Mouse (Mus musculus) regulatory T cell (primary cell): Measurements from ENCODE around the gene Hectd4.
"Not testable (repeated sequence)": the region's sequence is repeated elsewhere in the genome, so short reads cannot be mapped to it uniquely, and the experiment has no call there.

Experiments used
- in situ Hi-C: fragments of 300-600 bp; cut with MboI, MseI; formaldehyde crosslinking; loops from one replicate; pipeline ENCODE4 v1.15.1; 2025; ENCODE audit warnings: high pct_unique_total_duplicates

Hectd4 gene

DNA sequence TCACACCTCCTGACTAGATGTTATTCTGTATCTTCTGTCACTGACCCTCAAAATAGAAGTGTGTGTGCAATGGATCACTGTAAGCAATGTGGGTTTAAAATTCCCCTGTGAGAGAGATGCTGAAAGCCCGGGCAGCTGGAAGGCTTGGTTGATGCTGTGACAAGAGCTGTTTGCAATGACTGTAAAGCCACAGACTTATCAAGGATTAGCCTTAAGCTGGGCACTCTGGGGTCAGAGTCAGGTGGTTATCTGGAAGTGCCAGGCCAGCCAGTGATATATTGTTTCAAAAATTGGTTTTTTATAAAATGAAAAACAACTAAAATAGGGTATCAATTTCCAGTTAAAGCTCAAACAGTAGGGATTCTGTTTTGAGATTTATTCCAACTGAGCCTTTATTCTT is 56.8 kb downstream of the Hectd4 start:
- in situ Hi-C loops = no loop called here

DNA sequence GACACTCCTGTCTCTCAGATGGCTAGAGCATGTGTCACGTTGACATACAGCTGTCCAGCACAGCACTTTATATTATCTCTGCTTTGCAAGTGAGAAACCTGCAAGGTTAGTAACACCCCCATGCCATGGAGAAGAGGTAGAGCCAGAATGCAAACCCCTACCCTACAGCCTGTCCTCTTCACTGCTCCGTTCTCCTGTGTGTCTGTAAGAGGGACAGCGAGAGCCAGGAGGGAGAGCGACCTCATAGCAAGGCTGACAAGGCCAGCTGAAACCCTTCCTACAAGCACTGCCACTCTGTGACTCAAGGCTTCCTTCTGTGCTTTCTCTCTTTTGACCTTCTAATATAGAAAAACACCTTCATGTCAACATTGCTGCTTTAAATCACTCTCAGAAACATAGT is 60.4 kb downstream of the Hectd4 start:
- in situ Hi-C loops = no loop called here

DNA sequence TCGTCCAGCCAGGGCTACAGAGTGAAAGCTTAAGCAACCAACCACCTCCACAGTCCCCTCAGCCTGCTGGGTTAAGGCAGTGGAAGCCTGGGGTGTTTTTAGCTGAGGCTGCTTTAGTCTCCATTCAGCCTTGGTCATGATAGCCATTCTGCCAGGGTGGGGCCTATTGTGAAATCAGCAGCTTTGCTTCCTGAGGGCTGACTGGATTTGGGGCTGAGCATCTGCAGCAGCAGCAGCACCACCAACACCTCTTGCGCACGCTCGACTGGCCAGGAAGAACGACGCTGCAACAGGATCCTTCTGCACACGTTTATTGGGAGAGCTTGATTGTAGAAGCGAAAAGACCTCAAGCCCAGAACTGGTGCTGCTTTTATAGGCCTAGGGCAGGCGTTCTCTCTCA is 63.0 kb downstream of the Hectd4 start:
- in situ Hi-C loops = no loop called here

DNA sequence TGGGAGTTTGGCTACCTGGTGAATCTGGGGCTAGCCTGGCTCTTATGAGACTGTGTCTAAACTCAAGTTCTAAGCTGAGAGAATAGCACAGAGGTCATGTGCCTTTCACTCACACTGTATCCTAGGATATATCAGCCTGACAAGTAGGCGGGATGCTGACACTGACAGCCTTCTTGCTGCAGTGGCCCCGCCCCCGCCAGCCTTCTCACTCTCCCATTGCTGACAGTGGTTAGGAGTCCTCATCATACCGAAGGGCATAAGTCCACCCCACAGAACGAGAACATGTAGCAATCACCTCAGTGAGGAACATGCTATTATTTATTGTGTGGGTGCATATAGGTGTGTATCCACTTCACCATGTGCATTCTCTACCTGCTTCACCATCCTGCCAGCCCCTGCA is 64.8 kb downstream of the Hectd4 start:
- in situ Hi-C loops = no loop called here

DNA sequence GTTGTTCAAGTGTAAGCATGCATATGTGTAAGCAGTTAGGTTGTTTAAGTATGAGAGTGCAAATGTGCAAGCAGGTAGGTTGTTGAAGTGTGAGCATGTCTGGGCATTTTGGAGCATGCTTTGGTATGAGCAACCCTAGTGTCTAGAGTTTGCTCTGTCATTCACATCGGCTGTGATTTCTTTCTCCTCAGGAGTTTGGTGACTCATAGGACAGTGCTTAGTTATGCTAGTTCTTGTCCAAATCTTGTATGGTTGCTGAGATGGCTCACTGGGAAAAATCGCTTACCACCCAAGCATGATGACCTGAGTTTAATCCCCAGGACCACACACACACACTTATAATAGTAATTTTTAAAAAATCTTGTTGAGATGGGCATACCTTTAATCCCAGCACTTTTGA is 67.2 kb downstream of the Hectd4 start:
- in situ Hi-C loops = no loop called here

DNA sequence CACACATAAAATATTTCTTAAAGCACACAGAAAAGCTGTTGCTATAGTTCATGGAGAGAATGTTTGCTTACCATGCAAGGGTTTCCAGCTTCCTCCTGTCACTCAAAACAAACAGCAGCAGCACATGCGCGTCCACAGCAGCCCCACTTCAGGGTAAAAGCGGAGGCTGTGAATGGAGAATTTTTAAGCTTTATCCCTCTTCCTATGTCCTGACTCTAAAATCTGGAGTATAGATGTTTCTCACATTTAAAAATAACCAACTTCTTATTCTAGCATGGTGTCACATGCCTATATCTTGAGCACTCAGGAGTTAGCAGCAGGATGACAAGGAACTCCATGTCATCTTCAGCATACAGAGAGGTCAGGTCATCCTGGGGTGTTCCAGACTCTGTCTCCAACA is 70.3 kb downstream of the Hectd4 start:
- in situ Hi-C loops = loop anchor here (10.0 kb wide), 1 partner anchor 335 kb away; no protein-coding TSS in a partner anchor

DNA sequence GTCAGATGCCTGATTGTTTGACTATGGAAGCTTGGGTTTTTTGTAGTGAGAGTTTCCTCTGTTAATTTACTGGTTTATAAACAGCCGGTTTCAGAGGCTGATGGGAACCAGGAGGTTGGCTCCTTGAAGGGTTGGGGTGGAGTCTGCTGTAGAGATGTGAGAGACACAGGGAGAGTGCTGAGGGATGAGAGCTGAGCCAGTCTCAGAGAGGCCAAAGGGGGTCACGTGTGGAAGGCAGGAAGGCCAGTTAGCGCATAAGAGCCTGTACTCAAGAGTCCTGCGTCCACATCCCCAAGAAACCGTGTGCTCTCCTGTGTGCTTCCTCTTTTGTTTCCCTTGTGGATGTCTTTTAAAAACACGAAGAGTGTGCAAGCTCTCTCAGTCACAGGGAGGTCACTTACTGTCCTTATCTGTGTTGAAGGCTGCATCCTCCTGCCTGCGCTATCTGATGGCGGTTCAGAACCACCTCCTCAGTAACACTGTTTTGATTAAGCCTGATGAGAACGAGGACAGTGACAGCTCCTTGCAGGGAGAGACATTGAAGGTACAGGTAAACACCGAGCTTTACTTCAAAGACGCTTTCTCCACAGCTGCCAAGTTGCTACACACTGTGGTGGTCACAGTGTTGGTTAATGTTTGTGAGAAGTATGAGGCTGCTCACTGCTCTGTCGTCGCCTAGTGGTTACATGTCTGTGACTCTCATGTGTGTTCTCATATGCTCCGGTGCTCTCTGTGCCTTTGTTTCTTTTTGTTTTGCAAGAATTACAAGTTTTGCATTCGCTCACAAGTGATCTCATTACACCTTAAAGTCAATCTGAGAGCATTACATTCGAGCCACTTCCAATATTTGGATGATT is 72.5 kb downstream of the Hectd4 start:
- in situ Hi-C loops = loop anchor here (10.0 kb wide), 1 partner anchor 338 kb away; no protein-coding TSS in a partner anchor

DNA sequence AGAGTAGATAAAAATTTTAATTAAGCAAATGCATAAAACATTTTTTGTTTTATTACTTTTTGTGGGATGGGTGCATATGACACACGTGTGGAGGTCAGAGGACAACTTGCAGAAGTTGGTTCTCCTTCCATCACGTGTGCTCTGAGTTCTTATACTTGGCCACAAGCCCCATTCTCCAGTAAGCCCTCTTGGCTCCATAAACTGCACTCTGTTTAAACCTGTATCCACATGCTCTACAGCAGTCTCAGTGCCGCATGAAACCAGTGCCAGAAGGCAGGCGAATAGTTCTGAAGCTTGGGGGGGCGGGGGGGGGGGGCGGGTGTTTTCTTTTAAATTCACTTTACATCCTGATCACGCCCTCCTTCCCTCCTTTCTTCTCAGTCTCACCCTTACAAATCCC is 85.0 kb downstream of the Hectd4 start:
- in situ Hi-C loops = no loop called here

DNA sequence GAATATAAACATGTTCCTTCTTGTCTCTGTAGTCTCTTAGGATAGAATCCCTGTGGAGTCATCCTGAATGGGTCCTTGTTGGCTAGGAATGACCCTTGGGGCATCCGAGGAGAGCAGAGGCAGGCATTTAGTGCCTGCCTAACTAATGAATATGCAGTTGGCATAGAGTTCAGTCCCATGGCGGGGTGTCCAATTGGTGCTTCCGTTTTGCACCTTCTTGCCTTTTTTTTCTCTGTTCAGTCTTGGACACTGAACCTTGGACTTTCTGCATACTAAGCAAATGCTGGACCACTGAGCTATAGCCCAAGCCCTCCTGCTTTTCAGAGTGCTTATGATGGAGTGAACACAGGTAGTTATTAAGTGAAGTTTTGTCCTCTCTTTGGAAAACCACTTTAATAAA is 87.6 kb downstream of the Hectd4 start:
- in situ Hi-C loops = no loop called here

DNA sequence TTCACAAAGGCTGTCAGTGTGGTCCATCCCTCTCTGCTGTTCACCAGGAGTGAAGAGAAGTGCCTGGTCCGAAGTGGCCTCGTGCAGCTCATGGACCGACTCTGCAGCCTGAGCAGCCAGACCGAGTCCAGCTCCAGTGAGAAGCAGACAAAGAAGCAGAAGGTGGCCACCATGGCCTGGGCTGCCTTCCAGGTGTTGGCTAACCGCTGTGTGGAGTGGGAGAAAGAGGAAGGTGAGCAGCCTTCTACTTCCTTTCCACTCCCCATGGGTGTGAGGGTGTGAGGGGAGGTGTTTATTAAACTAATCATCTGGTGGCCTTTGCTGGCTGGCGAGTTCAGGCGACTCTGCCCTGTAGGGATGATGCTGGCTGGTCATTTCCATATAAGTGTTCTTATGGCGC is 91.6 kb downstream of the Hectd4 start:
- in situ Hi-C loops = no loop called here

DNA sequence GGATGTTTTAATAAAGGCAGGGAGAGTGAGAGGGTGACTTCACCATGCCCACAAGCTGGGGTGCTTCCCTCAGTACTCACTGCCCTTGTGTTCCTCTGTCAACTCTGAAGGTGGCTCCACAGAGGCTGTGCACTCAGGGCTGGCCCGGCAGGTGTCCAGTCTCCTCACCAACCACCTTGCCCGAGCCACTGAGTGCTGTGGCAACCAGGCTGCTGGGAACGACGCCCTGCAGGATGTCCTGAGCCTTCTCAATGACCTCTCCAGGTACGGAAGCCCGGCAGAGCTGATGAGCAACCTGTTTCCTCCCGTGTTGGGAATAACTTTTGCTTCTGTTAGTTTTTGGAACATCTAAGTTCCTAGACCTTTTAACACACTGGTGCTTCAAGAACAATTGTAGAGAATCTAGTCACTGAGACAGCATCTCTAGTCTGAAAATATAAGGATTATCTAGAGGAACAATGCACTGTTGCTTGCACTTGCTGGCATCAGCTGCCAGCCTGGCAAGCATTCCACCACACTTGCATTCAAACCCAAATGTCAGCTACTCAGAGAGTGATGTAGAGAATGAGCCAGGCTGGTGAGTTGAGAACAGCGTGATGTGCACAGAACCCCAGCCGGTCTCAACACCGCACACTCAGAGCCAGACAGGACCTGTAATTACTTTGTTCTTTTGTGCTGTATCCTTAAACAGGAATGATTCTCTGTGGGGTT is 93.9 kb downstream of the Hectd4 start:
- in situ Hi-C loops = no loop called here

DNA sequence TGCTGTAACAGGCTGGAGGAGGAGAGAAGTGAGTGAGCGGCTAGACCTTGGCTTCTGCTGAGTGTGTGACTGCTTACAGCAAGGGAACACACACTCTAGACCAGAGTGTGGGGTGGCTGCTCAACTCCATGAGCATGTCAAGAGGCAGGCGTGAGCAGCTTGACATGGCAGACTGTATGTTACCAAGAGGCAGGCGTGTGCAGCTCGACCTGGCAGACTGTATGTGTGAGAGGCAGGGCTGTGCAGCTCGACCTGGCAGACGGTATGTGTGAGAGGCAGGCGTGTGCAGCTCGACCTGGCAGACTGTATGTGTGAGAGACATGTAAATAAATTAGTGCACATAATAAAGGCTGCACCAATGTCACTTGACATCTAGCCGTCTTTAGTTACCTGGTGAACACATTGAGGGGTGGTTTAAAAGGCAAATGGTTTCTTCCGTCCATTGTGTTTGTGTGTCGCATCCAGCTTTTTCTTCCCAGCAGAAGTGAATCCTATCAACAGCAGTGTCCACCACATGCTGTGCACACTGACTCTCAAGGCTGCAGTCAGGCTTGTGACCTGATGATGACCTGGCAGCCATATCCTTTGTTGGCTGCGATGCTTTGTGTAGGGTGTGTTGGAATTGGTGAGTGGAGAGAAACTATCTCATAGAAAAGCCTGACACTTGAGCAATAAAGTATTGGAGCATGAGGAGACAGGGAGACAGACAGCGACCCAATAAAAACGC is 106.2 kb downstream of the Hectd4 start:
- in situ Hi-C loops = no loop called here

DNA sequence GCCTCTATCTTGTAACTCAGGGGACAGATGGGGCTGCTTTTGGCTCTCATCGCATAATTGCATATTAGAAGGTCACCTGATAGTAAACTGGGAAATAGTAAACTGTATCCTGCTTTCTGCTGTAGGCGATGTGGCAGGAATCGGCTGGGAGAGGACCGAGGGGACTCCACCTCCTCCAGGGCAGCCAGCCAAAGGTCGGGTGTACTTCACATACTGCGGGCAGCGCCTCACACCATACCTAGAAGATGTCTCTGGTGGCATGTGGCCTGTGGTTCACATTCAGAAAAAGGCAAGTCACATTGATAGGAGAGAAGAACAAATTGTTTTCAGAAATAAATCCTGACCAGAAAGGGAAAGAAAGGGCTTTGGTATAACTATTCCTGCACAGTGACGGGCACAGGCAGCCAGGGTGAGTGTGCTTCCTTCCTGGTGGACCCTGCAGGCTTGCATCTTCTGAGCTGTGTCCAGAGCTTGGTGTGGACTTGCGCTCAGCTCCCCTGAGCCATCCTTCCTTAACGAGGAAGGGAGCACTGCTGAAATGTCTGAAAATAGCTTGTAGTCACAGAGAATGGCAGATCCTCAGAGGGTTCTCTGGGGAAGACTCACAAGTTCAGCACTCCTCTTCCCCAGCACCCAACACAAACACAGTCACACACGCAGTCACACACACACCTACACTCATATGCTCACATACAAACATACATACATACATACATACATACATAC is 109.5 kb downstream of the Hectd4 start:
- in situ Hi-C loops = no loop called here

DNA sequence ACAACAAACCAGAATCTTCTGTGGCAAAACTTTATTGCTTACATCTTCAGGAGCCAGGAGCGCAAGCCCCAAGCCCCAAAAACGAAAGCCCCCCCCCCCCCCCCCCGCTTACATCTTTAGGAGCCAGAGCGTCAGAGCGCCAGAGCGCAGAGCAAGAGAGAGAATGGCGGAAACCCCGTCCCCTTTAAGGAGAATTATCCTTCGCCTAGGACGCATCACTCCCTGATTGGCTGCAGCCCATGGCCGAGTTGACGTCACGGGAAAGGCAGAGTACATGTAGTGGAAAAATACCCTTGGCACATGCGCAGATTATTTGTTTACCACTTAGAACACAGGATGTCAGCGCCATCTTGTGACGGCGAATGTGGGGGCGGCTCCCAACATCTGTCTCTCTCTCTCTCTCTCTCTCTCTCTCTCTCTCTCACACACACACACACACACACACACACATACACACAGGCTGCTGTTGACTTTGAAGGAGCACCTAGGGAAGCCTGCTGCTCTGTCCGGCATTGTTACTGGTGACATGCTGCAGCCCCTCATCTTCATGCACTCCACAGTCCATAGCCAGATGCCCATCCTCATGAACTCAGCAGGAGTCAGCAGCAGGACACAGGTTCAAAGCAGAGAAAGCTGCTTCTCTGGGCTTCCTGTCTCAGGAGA is 110.3 kb downstream of the Hectd4 start:
- in situ Hi-C loops = not testable (repeated sequence)

DNA sequence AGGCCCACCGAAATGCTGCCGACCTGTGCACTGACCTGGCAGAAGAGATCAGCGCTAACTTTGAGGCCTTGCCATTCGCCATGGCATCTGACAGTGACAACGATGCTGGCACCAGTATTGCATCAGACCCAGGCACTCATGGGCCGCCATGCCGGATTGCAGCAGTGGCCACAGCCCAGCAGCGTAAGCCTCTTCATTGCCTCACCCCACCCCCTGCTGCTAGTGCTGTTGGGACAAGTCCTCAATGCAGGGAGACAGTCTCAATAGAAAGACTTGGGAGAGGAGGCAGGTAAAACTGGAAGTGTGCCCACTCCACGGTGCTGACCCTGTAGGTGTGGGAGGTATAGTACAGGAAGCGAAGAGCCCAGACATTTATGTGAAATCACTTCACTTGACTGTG is 111.7 kb downstream of the Hectd4 start:
- in situ Hi-C loops = no loop called here

DNA sequence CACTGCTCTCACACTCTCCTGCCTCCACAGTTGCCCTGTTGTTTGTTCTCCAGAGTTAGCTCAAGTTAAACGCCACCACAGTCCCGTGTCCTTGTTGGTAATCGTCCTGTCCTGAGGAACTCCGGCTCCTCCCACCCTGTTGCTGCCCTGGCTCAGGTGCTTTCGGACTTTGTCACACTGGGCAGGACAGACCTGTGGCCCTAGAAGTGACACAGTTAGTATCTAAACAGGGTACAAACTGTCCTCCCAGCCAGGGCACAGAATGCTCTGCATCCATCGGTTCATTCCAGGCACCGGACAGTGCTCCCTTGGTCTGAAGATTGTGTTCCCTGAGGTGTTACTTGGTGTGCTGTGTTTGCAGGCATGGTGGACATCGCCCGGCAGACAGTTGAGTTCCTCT is 114.0 kb downstream of the Hectd4 start:
- in situ Hi-C loops = no loop called here

DNA sequence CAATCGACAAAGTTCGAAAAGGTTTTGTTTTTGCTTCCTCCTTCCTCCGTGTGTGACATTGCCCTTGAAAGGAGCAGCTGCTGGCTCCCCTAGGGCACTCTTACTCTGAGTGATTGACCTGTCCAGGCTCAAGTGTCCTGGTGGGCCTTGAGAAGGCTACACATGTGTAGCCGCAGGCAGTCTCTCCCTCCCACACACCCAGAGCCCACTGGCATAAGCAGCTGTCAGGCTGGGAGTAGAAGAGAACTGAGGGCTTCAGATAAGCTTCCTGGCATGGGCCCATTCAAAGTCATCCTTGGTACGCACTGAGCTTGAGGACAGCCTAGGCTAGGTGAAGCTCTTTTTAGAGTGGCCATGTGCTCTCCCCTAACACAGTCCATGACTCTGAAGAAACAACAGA is 114.4 kb downstream of the Hectd4 start:
- in situ Hi-C loops = no loop called here

DNA sequence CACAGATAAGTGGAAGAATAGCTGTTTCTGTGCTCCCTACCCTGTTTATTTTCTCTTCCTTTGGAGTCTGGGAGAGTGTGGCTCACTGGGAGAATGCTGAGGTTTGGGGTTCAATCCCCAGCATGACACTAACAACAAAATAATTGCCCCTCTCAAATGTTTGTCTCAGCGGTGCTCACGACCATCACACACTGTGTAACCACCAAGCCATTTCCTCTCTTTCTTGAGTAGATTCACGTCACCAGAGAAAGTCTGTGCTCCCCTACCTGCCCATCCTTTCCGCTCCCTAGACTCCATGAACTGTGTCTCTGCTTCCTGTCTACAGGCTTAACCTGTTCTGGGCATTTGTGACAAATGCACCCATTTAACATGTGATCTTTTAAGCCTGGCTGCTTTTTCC is 115.4 kb downstream of the Hectd4 start:
- in situ Hi-C loops = no loop called here

DNA sequence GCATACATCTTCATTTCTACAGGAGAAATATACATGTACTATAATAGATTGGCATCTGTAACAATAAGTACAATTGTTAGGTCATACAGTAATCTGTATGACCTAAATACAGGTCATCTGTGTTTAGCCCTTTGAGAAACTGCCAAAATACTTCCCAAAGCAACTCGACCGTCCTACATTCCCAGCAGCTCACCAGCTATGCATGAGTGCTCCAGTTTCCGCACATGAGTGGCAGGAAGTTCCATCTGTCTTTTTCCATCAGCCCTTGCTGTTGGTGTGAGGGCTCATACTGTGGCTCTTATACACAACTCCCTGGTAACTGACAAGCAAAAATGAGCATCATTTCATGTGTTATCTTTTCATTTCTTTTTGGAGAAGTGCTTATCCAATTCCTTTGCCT is 116.0 kb downstream of the Hectd4 start:
- in situ Hi-C loops = no loop called here

DNA sequence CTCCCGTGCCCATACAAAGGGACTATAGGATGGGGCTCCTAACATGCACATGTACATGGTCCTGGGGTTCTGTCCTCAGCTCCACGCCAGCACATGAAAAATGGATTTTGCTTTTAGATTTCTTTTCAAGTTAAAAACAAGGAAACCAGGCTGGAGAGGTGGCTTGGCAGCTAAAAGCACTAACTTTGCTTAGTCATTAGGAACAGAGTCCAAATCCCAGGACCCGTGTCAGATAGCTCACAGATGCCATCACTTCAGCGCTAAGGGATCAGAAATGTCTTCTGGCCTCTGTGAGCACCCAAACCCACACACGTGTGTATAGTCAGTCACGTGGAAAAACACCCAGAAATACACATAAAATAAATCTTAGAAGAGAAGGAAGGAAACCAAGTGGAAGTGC is 116.8 kb downstream of the Hectd4 start:
- in situ Hi-C loops = no loop called here
